ENCODE assay signal across 26 mouse cellular contexts in genomic region chr15:4247637-4248136, GRCm38 (mm10).
"Had no signal": no experiment of that assay in that cellular context is flagged by ENCODE, and none has a peak within 500 bp of the region (broad histone marks: within the 10 kb centered on the region; RNA-seq: fewer than 3 reads in every experiment).

No protein-coding gene starts in this region.

- H3K9ac ChIP-seq: heart, embryonic 13.5 days; heart, embryonic 15.5 days; hindbrain, embryonic 13.5 days; hindbrain, embryonic 15.5 days; kidney, embryonic 15.5 days; limb, embryonic 12.5 days; liver, embryonic 12.5 days; liver, embryonic 14.5 days had no signal

- H3K4me2 ChIP-seq: heart, embryonic 11.5 days; heart, embryonic 13.5 days; heart, embryonic 15.5 days; hindbrain, embryonic 13.5 days; hindbrain, embryonic 15.5 days; kidney, embryonic 15.5 days; limb, embryonic 12.5 days; liver, embryonic 12.5 days had no signal

- DNase-seq: gastrocnemius, postnatal 14 days; gastrocnemius, postnatal 36 days; heart, adult 11 months; heart, adult 2 months; heart, postnatal 14 days; heart, postnatal 36 days; kidney, adult 11 months; kidney, adult 2 months; kidney, adult 9 months; kidney, postnatal 14 days; kidney, postnatal 36 days; liver had no signal

- H3K4me3 ChIP-seq: heart, adult 2 months; heart, embryonic 13.5 days; heart, embryonic 15.5 days; hindbrain, embryonic 13.5 days; hindbrain, embryonic 15.5 days; kidney, embryonic 15.5 days; left cerebral cortex, adult 2 months; limb, embryonic 10.5 days; limb, embryonic 12.5 days; liver, embryonic 12.5 days had no signal

- H3K4me1 ChIP-seq: heart, embryonic 13.5 days; heart, embryonic 15.5 days; hindbrain, embryonic 13.5 days; hindbrain, embryonic 15.5 days; kidney, embryonic 15.5 days; limb, embryonic 10.5 days; limb, embryonic 12.5 days; liver, embryonic 12.5 days had no signal

- H3K9me3 ChIP-seq: heart, embryonic 13.5 days; heart, embryonic 15.5 days; hindbrain, embryonic 13.5 days; hindbrain, embryonic 15.5 days; kidney, embryonic 15.5 days; limb, embryonic 10.5 days; limb, embryonic 12.5 days; liver, embryonic 12.5 days had no signal

- H3K27ac ChIP-seq: heart, adult 2 months; heart, embryonic 13.5 days; heart, embryonic 15.5 days; hindbrain, embryonic 13.5 days; hindbrain, embryonic 15.5 days; hindbrain, postnatal 0 days; kidney, embryonic 15.5 days; kidney, postnatal 0 days; left cerebral cortex, adult 2 months; limb, embryonic 10.5 days; limb, embryonic 12.5 days; liver, embryonic 12.5 days; liver, embryonic 14.5 days had no signal

- ATAC-seq: hindbrain, postnatal 0 days; intestine, embryonic 16.5 days; liver, embryonic 12.5 days had no signal

- H3K36me3 ChIP-seq: heart, embryonic 13.5 days; heart, embryonic 15.5 days; hindbrain, embryonic 13.5 days; hindbrain, embryonic 15.5 days; kidney, embryonic 15.5 days; limb, embryonic 10.5 days; limb, embryonic 12.5 days; liver, embryonic 12.5 days had no signal

- H3K27me3 ChIP-seq: heart, embryonic 13.5 days; heart, embryonic 15.5 days; hindbrain, embryonic 13.5 days; hindbrain, embryonic 15.5 days; kidney, embryonic 15.5 days; limb, embryonic 12.5 days; liver, embryonic 12.5 days had no signal
